Mouse (Mus musculus): ENCODE measurements at regions not wholly inside any gene's neighbourhood (a gene's known extent, or its start where the extent isn't known, plus 50 kb on each side); places are given as distances from the start of the nearest gene placed in this dataset.
A peak's percentile ranks its signal among the peaks of the same experiment; 100 is the strongest.

DNA sequence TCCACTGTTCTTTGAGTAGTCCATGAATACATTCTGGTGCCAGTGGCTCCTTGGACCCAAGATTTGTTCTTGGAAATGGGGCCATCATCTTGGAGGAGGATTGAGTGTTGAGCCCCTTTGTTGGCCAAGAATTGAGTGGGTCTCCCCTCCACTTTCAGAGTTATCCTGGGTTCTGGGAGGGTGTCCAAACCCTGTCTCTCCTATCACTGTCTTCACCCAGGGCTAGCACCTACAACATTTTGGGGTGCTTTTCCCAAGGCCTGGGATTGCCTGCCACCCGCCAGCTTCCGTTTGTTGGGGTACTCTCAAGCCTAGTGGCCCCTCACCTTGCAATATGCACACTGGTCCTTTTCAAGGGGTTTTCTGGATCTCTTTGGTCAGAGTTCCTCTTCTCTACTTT is 568.8 kb upstream of the Tbl1xr1 start:
- Histone ChIP-seq H3K4me3 (ENCODE audit: low read depth, low read length) (no peak overlapping the region), H3K27me3 (ENCODE audit: control insufficient read depth, insufficient read depth, low read length) (no peaks in the 10 kb centered on the region), H3K9me3 (ENCODE audit: control insufficient read depth, low read length) (peaks cover 10% of the 10 kb centered on the region), H3K9ac (ENCODE audit: low read length) (no peak overlapping the region), H3K4me2 (ENCODE audit: low read depth, low read length, severe bottlenecking) (no peak overlapping the region), H3K4me1 (replicated peaks; ENCODE audit: control insufficient read depth, insufficient read depth, low read length) (no peaks in the 10 kb centered on the region), H3K36me3 (ENCODE audit: control insufficient read depth, insufficient read depth, low read length) (no peaks in the 10 kb centered on the region), H3K27ac (ENCODE audit: low read depth, low read length) (no peak overlapping the region)
- 98% methylated on average over 2 of the region's 2 CpGs for WGBS
- ATAC-seq (replicated peaks; ENCODE audit: low FRiP score): no peak
- DNase-seq (ENCODE audit: low spot score): no peak

- Histone ChIP-seq H3K4me2 (ENCODE audit: low read depth, low read length, severe bottlenecking) (no peak overlapping the region), H3K36me3 (ENCODE audit: control insufficient read depth, insufficient read depth, low read length) (no peaks in the 10 kb centered on the region), H3K4me3 (ENCODE audit: low read depth, low read length) (no peak overlapping the region), H3K27ac (ENCODE audit: low read depth, low read length) (no peak overlapping the region), H3K9ac (ENCODE audit: low read length) (no peak overlapping the region), H3K4me1 (replicated peaks; ENCODE audit: control insufficient read depth, insufficient read depth, low read length) (no peaks in the 10 kb centered on the region), H3K9me3 (ENCODE audit: control insufficient read depth, low read length) (peaks cover 10% of the 10 kb centered on the region), H3K27me3 (ENCODE audit: control insufficient read depth, insufficient read depth, low read length) (no peaks in the 10 kb centered on the region)
- DNase-seq (ENCODE audit: low spot score) (no peak), ATAC-seq (replicated peaks; ENCODE audit: low FRiP score) (no peak)
- 84% methylated on average over 4 of the region's 4 CpGs for WGBS
Observed at GRCm38 (mm10) chr3:21512081-21512480, 564.4 kb upstream of the Tbl1xr1 start.

- 32% methylated on average over 1 of the region's 1 CpGs for WGBS
- H3K4me2 ChIP-seq (ENCODE audit: low read depth, low read length, severe bottlenecking): no peak overlapping the region
- no peak overlapping the region for H3K27ac ChIP-seq (ENCODE audit: low read depth, low read length)
- H3K4me3 ChIP-seq (ENCODE audit: low read depth, low read length): no peak overlapping the region
- no peaks in the 10 kb centered on the region for H3K9me3 ChIP-seq (ENCODE audit: control insufficient read depth, low read length)
- ATAC-seq (replicated peaks; ENCODE audit: low FRiP score) (no peak), DNase-seq (ENCODE audit: low spot score) (no peak)
- no peaks in the 10 kb centered on the region for H3K36me3 ChIP-seq (ENCODE audit: control insufficient read depth, insufficient read depth, low read length)
- no peaks in the 10 kb centered on the region for H3K4me1 ChIP-seq (replicated peaks; ENCODE audit: control insufficient read depth, insufficient read depth, low read length)
- no peak overlapping the region for H3K9ac ChIP-seq (ENCODE audit: low read length)
- H3K27me3 ChIP-seq (ENCODE audit: control insufficient read depth, insufficient read depth, low read length): no peaks in the 10 kb centered on the region
Observed at GRCm38 (mm10) chr3:21524426-21524937, 552.0 kb upstream of the Tbl1xr1 start.

- ATAC-seq (replicated peaks; ENCODE audit: low FRiP score) (no peak), DNase-seq (ENCODE audit: low spot score) (no peak)
Observed at GRCm38 (mm10) chr3:21530862-21531261, 545.6 kb upstream of the Tbl1xr1 start.

DNA sequence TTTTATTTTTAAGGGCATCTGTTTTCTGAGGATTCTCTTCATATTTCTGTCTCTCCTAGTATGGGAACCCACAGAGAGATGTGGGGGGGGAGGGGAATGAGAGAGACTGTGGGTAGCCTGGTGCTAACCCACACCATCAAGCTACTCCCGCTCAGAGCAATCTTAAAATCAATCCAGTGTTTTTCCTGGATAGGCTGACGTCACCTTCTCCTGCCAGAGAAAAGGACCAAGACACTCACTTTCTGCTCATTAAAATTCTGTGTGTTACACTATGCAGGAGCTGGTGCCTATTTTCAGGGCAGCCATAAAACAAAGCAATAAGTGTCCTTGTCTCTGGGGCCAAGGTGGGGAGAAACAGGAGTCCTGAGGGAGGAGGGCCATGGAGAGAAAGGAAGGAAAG is 537.3 kb upstream of the Tbl1xr1 start:
- no peak overlapping the region for H3K4me3 ChIP-seq (ENCODE audit: low read depth, low read length)
- no peaks in the 10 kb centered on the region for H3K9me3 ChIP-seq (ENCODE audit: control insufficient read depth, low read length)
- no peak overlapping the region for H3K4me2 ChIP-seq (ENCODE audit: low read depth, low read length, severe bottlenecking)
- no peak overlapping the region for H3K27ac ChIP-seq (ENCODE audit: low read depth, low read length)
- no peaks in the 10 kb centered on the region for H3K27me3 ChIP-seq (ENCODE audit: control insufficient read depth, insufficient read depth, low read length)
- no peak for DNase-seq (ENCODE audit: low spot score)
- WGBS: 58% methylated on average over 2 of the region's 2 CpGs
- H3K36me3 ChIP-seq (ENCODE audit: control insufficient read depth, insufficient read depth, low read length): no peaks in the 10 kb centered on the region
- ATAC-seq (replicated peaks; ENCODE audit: low FRiP score): 0 out of 2 replicates have a peak, but pooled peaks have one; percentile 36
- H3K9ac ChIP-seq (ENCODE audit: low read length): no peak overlapping the region
- no peaks in the 10 kb centered on the region for H3K4me1 ChIP-seq (replicated peaks; ENCODE audit: control insufficient read depth, insufficient read depth, low read length)

More at GRCm38 (mm10) chr3:21530862-21531261, 545.6 kb upstream of the Tbl1xr1 start:
- Histone ChIP-seq H3K4me1 (replicated peaks; ENCODE audit: control insufficient read depth, insufficient read depth, low read length) (no peaks in the 10 kb centered on the region), H3K9me3 (ENCODE audit: control insufficient read depth, low read length) (no peaks in the 10 kb centered on the region), H3K4me2 (ENCODE audit: low read depth, low read length, severe bottlenecking) (no peak overlapping the region), H3K4me3 (ENCODE audit: low read depth, low read length) (no peak overlapping the region), H3K36me3 (ENCODE audit: control insufficient read depth, insufficient read depth, low read length) (no peaks in the 10 kb centered on the region), H3K9ac (ENCODE audit: low read length) (no peak overlapping the region), H3K27me3 (ENCODE audit: control insufficient read depth, insufficient read depth, low read length) (no peaks in the 10 kb centered on the region), H3K27ac (ENCODE audit: low read depth, low read length) (no peak overlapping the region)
- 59% methylated on average over 5 of the region's 5 CpGs for WGBS

- no peak for ATAC-seq (replicated peaks; ENCODE audit: low FRiP score)
- H3K27ac ChIP-seq (ENCODE audit: low read depth, low read length): no peak overlapping the region
- H3K4me2 ChIP-seq (ENCODE audit: low read depth, low read length, severe bottlenecking): no peak overlapping the region
- 0 out of 2 replicates have a peak, but pooled peaks cover 3% of the 10 kb centered on the region for H3K4me1 ChIP-seq (replicated peaks; ENCODE audit: control insufficient read depth, insufficient read depth, low read length)
- DNase-seq (ENCODE audit: low spot score): no peak
- 56% methylated on average over 2 of the region's 2 CpGs for WGBS
- no peaks in the 10 kb centered on the region for H3K27me3 ChIP-seq (ENCODE audit: control insufficient read depth, insufficient read depth, low read length)
- H3K36me3 ChIP-seq (ENCODE audit: control insufficient read depth, insufficient read depth, low read length): no peaks in the 10 kb centered on the region
- H3K9me3 ChIP-seq (ENCODE audit: control insufficient read depth, low read length): no peaks in the 10 kb centered on the region
- no peak overlapping the region for H3K4me3 ChIP-seq (ENCODE audit: low read depth, low read length)
- H3K9ac ChIP-seq (ENCODE audit: low read length): no peak overlapping the region
Observed at GRCm38 (mm10) chr3:21544456-21544855, 532.0 kb upstream of the Tbl1xr1 start.

DNA sequence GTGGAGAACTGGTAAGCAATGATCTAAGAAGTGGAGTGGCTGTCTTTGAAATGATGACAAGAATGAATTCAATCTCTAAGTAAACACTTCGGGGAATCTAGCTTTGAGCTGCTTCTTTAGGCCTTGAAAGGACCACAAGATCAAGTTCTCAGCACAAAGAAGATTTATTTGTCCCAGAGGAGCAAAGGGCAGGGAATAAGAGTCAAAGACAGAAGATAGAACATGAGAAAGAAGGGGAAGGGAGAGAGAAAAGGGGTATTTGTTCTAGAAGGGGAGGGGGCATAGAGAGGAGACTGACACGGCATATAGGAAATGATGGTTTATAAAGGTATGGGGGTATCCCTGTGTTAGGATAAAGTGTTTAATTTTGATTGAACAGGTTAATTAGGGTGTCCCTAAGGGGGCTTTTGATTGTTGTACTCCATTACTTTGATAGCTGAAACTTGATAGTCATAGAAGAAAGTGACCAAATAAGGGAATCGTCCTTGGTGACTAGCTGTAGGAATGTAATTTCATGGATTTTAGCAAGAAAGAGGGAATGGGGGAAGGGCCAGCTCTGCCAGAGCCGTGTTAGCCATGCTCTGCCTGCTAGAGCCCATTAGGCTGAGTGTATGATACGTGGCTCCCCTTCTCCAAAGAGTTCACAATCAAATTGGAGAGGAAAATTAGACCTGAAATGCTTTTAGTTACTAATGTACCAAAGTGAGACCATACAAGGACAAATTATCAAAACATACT is 531.1 kb upstream of the Tbl1xr1 start:
- DNase-seq (ENCODE audit: low spot score) (no peak), ATAC-seq (replicated peaks; ENCODE audit: low FRiP score) (no peak)
- Histone ChIP-seq H3K4me1 (replicated peaks; ENCODE audit: control insufficient read depth, insufficient read depth, low read length) (0 out of 2 replicates have a peak, but pooled peaks cover 3% of the 10 kb centered on the region), H3K27ac (ENCODE audit: low read depth, low read length) (no peak overlapping the region), H3K27me3 (ENCODE audit: control insufficient read depth, insufficient read depth, low read length) (no peaks in the 10 kb centered on the region), H3K4me2 (ENCODE audit: low read depth, low read length, severe bottlenecking) (no peak overlapping the region), H3K36me3 (ENCODE audit: control insufficient read depth, insufficient read depth, low read length) (no peaks in the 10 kb centered on the region), H3K4me3 (ENCODE audit: low read depth, low read length) (no peak overlapping the region), H3K9ac (ENCODE audit: low read length) (no peak overlapping the region), H3K9me3 (ENCODE audit: control insufficient read depth, low read length) (no peaks in the 10 kb centered on the region)
- 51% methylated on average over 5 of the region's 5 CpGs for WGBS

- Histone ChIP-seq H3K27ac (ENCODE audit: low read depth, low read length) (no peak overlapping the region), H3K4me3 (ENCODE audit: low read depth, low read length) (no peak overlapping the region), H3K4me1 (replicated peaks; ENCODE audit: control insufficient read depth, insufficient read depth, low read length) (0 out of 2 replicates have a peak, but pooled peaks cover 3% of the 10 kb centered on the region), H3K9ac (ENCODE audit: low read length) (no peak overlapping the region), H3K9me3 (ENCODE audit: control insufficient read depth, low read length) (no peaks in the 10 kb centered on the region), H3K27me3 (ENCODE audit: control insufficient read depth, insufficient read depth, low read length) (no peaks in the 10 kb centered on the region), H3K36me3 (ENCODE audit: control insufficient read depth, insufficient read depth, low read length) (no peaks in the 10 kb centered on the region), H3K4me2 (ENCODE audit: low read depth, low read length, severe bottlenecking) (no peak overlapping the region)
- DNase-seq (ENCODE audit: low spot score) (no peak), ATAC-seq (replicated peaks; ENCODE audit: low FRiP score) (no peak)
- WGBS: 56% methylated on average over 2 of the region's 2 CpGs
Observed at GRCm38 (mm10) chr3:21546411-21546810, 530.0 kb upstream of the Tbl1xr1 start.

DNA sequence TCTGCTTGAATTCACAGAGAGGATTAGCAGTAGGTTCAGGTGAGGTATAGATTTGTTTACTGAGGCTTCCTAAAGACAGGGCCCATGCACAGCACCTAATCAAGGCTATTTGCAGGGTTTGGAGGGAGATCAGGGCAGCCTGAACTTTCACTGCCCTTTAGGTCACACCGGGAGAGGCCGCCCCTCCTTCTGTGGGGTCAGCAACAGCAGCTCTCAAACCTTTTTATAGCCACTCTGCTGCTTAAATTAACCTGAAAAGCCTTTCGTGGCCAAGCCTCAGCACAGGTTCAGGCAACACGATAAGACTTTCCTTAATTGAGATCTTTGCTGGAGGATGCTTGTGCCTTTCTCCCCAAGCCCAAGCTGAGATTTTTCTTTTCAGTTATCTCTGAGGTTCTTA is 526.8 kb upstream of the Tbl1xr1 start:
- 29% methylated on average over 4 of the region's 4 CpGs for WGBS
- Histone ChIP-seq H3K27me3 (ENCODE audit: control insufficient read depth, insufficient read depth, low read length) (no peaks in the 10 kb centered on the region), H3K36me3 (ENCODE audit: control insufficient read depth, insufficient read depth, low read length) (no peaks in the 10 kb centered on the region), H3K4me3 (ENCODE audit: low read depth, low read length) (no peak overlapping the region), H3K9me3 (ENCODE audit: control insufficient read depth, low read length) (no peaks in the 10 kb centered on the region), H3K27ac (ENCODE audit: low read depth, low read length) (no peak overlapping the region), H3K4me1 (replicated peaks; ENCODE audit: control insufficient read depth, insufficient read depth, low read length) (0 out of 2 replicates have a peak, but pooled peaks cover 3% of the 10 kb centered on the region), H3K9ac (ENCODE audit: low read length) (no peak overlapping the region), H3K4me2 (ENCODE audit: low read depth, low read length, severe bottlenecking) (no peak overlapping the region)
- DNase-seq (ENCODE audit: low spot score) (no peak), ATAC-seq (replicated peaks; ENCODE audit: low FRiP score) (no peak)

All from forebrain, embryonic 11.5 days (tissue).